Mouse (Mus musculus) olfactory bulb, adult 2 months (tissue): ENCODE results near the gene Npb.

ENCODE experiments used
- CTCF ChIP-seq: fragments of 200-500 bp; IDR thresholded peaks from 2 replicates; pipeline ENCODE4 v1.5.1; 2012; ENCODE audit warnings: low read depth, mild to moderate bottlenecking, low read length, moderate library complexity; ENCODE audit not compliant: insufficient read depth
- POLR2A ChIP-seq: fragments of 200-500 bp; IDR thresholded peaks from 2 replicates; pipeline ENCODE4 v1.6.1; 2012; ENCODE audit warnings: mild to moderate bottlenecking, low read depth, low read length, moderate library complexity; ENCODE audit not compliant: insufficient read depth

DNA sequence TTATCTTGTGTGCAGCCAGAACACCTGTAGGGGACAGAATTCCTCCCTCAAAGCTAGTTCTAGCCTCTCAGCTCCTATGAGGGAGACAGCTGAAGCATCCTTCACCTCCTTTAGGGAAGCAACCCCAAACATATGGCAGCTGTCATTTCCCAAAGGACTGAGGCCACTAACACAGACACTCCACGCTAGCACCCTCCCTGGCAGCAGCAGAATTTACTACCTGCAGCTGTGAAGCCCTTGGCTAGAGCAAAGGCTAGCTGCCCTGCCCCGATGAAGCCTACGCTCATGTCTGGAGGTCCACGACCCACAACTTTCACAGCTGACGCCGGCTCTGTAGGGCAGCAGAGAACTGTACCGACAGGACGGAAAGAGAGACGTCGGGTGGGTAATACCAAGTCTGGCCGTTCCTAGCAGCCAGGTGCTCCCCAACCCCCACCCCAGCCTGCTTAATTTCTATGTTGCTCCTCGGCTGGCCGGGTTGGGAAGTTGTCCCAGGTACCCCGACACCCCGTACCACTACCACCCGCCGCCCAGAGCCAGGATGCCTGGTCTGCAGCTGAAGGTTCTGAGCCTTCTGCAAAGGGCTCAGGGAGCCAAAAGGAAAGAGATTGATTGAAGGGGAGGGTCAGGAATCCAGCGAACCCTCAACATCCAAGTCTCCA, 34.8 kb downstream of the Npb start:
- no peak for TF ChIP-seq CTCF
- TF ChIP-seq POLR2A, result no peak
